Mouse (Mus musculus) CH12.LX (cell line): ENCODE data around the gene Tmx1. TPM values are rescaled to one million over a fixed set of nuclear protein-coding genes. Genes with fewer than 3 reads are reported as not detected.

Source experiments
- DNase-seq: peaks from one replicate; pipeline ENCODE4 v3.0.0-alpha.2; 2013; ENCODE audit errors: extremely low read depth
- H3K27ac ChIP-seq: 2 replicates; pipeline ENCODE4 v1.5.1; 2012; ENCODE audit warnings: low read depth, mild to moderate bottlenecking, control low read depth, moderate library complexity; ENCODE audit not compliant: insufficient read depth
- H3K27me3 ChIP-seq: replicated peaks from 2 replicates; pipeline ENCODE3; 2012; ENCODE audit warnings: inconsistent platforms
- H3K36me3 ChIP-seq, 2 experiments: replicated peaks in 1 of 2; 2 replicates each; pipeline versions ENCODE3 to v1.6.1; 2012; ENCODE audit warnings: inconsistent platforms in 1 of 2, low read length in 1 of 2, mild to moderate bottlenecking in 1 of 2, mixed read lengths in 1 of 2, moderate library complexity in 1 of 2; ENCODE audit not compliant: control insufficient read depth in 1 of 2, insufficient read depth in 1 of 2
- H3K4me1 ChIP-seq, 2 experiments: 2 replicates each; pipeline ENCODE4 v1.6.1; 2012; ENCODE audit warnings: inconsistent platforms in 1 of 2, moderate library complexity in 1 of 2; ENCODE audit not compliant: insufficient read depth in 2 of 2, control insufficient read depth in 1 of 2
- H3K4me2 ChIP-seq: 2 replicates; pipeline ENCODE4 v1.6.1; 2012; ENCODE audit warnings: low read depth, mild to moderate bottlenecking, control low read depth; ENCODE audit not compliant: poor library complexity, insufficient read depth, severe bottlenecking
- H3K4me3 ChIP-seq, 3 experiments: fragments of 150-350 bp in 1 of 3; sonication (generic) in 1 of 3; replicated peaks in 1 of 3; 2 replicates each; pipeline versions ENCODE3 to v1.5.1; 2011 to 2012; ENCODE audit warnings: low read depth in 2 of 3, low read length in 2 of 3, mild to moderate bottlenecking in 2 of 3, moderate library complexity in 2 of 3, control low read depth in 1 of 3, improper control_type of control experiment in 1 of 3, inconsistent platforms in 1 of 3, mixed read lengths in 1 of 3; ENCODE audit not compliant: poor library complexity in 1 of 3
- H3K79me2 ChIP-seq: replicated peaks from 2 replicates; pipeline ENCODE4 v1.6.1; 2012; ENCODE audit warnings: mild to moderate bottlenecking, moderate library complexity; ENCODE audit not compliant: control insufficient read depth, poor library complexity, insufficient read depth, severe bottlenecking; ENCODE audit errors: extremely low read depth
- H3K9ac ChIP-seq: 2 replicates; pipeline ENCODE4 v1.6.1; 2012; ENCODE audit warnings: low read depth, mild to moderate bottlenecking, control low read depth, moderate library complexity; ENCODE audit not compliant: insufficient read depth
- H3K9me3 ChIP-seq: replicated peaks from 2 replicates; pipeline ENCODE3; 2012; ENCODE audit warnings: low read length, inconsistent platforms, mixed read lengths
- CHD1 ChIP-seq: IDR thresholded peaks from 2 replicates; pipeline ENCODE4 v1.6.1; 2012; ENCODE audit warnings: low read depth, low read length, improper control_type of control experiment, inconsistent platforms
- CHD2 ChIP-seq: IDR thresholded peaks from 2 replicates; pipeline ENCODE4 v1.6.1; 2011; ENCODE audit warnings: low read length, improper control_type of control experiment
- CTCF ChIP-seq, 2 experiments: IDR thresholded peaks in 1 of 2; conservative IDR thresholded peaks in 1 of 2; 2 replicates each; pipeline ENCODE4 v1.5.1; 2011 to 2012; ENCODE audit warnings: low read depth in 2 of 2, low read length in 2 of 2, improper control_type of control experiment in 1 of 2, inconsistent platforms in 1 of 2, mild to moderate bottlenecking in 1 of 2, moderate library complexity in 1 of 2
- E2F4 ChIP-seq: IDR thresholded peaks from 2 replicates; pipeline ENCODE4 v1.6.1; 2011; ENCODE audit warnings: low read depth, low read length, improper control_type of control experiment; ENCODE audit not compliant: insufficient replicate concordance
- ETS1 ChIP-seq: conservative IDR thresholded peaks from 2 replicates; pipeline ENCODE4 v1.6.1; 2012; ENCODE audit warnings: low read depth, mild to moderate bottlenecking, inconsistent platforms, low read length, improper control_type of control experiment, moderate library complexity
- GABPA ChIP-seq: IDR thresholded peaks from 2 replicates; pipeline ENCODE4 v1.6.1; 2012; ENCODE audit warnings: low read depth, low read length, improper control_type of control experiment, inconsistent platforms; ENCODE audit not compliant: insufficient replicate concordance
- JUND ChIP-seq: conservative IDR thresholded peaks from 2 replicates; pipeline ENCODE4 v1.6.1; 2011; ENCODE audit warnings: low read depth, low read length, improper control_type of control experiment
- MAX ChIP-seq: IDR thresholded peaks from 2 replicates; pipeline ENCODE4 v1.6.1; 2011; ENCODE audit warnings: low read length, improper control_type of control experiment
- MAZ ChIP-seq: IDR thresholded peaks from 2 replicates; pipeline ENCODE4 v1.6.1; 2012; ENCODE audit warnings: low read depth, mild to moderate bottlenecking, inconsistent platforms, low read length, improper control_type of control experiment, moderate library complexity
- PAX5 ChIP-seq: IDR thresholded peaks from 2 replicates; pipeline ENCODE4 v1.6.1; 2012; ENCODE audit warnings: low read length, inconsistent platforms, mixed read lengths
- POLR2AphosphoS2 ChIP-seq: IDR thresholded peaks from 2 replicates; pipeline ENCODE4 v1.6.1; 2011; ENCODE audit warnings: low read depth, low read length, improper control_type of control experiment
- RCOR1 ChIP-seq: conservative IDR thresholded peaks from 2 replicates; pipeline ENCODE4 v1.6.1; 2012; ENCODE audit warnings: low read depth, mild to moderate bottlenecking, inconsistent platforms, low read length, improper control_type of control experiment
- SIN3A ChIP-seq: IDR thresholded peaks from 2 replicates; pipeline ENCODE4 v1.6.1; 2012; ENCODE audit warnings: low read length, improper control_type of control experiment, inconsistent platforms
- SMC3 ChIP-seq: IDR thresholded peaks from 2 replicates; pipeline ENCODE4 v1.6.1; 2011; ENCODE audit warnings: low read depth, low read length, improper control_type of control experiment
- TBP ChIP-seq: conservative IDR thresholded peaks from 2 replicates; pipeline ENCODE4 v1.6.1; 2011; ENCODE audit warnings: low read depth, low read length, improper control_type of control experiment
- TCF12 ChIP-seq: IDR thresholded peaks from 2 replicates; pipeline ENCODE4 v1.6.1; 2014; ENCODE audit warnings: low read depth, mild to moderate bottlenecking, inconsistent platforms, low read length, improper control_type of control experiment
- USF2 ChIP-seq: conservative IDR thresholded peaks from 2 replicates; pipeline ENCODE4 v1.6.1; 2011; ENCODE audit warnings: low read depth, low read length, improper control_type of control experiment
- ZMIZ1 ChIP-seq: IDR thresholded peaks from 2 replicates; pipeline ENCODE4 v1.6.1; 2012; ENCODE audit warnings: low read depth, mild to moderate bottlenecking, inconsistent platforms, low read length, improper control_type of control experiment
- dilution Hi-C: fragments of 300-500 bp; cut with MboI; formaldehyde crosslinking; loops from 2 replicates; pipeline ENCODE4 v1.14.3; 2020; ENCODE audit warnings: low sequenced_read_pairs; ENCODE audit not compliant: extremely low pct_unique_long_range_greater_than_20kb, extremely low pct_ligation_motif_present
- in situ Hi-C: fragments of 300-500 bp; cut with MboI; formaldehyde crosslinking; loops from 3 replicates; pipeline ENCODE4 v1.14.3; 2019; ENCODE audit warnings: low sequenced_read_pairs, low pct_ligation_motif_present, low pct_unique_long_range_greater_than_20kb, mixed read lengths
- polyA plus RNA-seq: library from polyadenylated mRNA; unstranded; fragments of >175 nt; gene quantifications from 2 replicates; pipeline ENCODE4 v1.2.1, GENCODE M21; 2012; ENCODE audit warnings: low read depth; ENCODE audit not compliant: insufficient read length
- total RNA-seq, 2 experiments: library from RNA; depleted of rRNA; stranded (reverse); fragments of 300-350 nt in 1 of 2; fragments of >200 nt in 1 of 2; gene quantifications; 2 replicates each; pipeline ENCODE4 v1.2.3; 2012 to 2014

The Tmx1 gene
- total and polyA plus RNA-seq, 3 experiments, result 60.3 to 132 (median 113) TPM

- TF ChIP-seq TBP (no peak), MAZ (no peak), CHD2 (no peak), MAX (no peak), SIN3A (no peak), E2F4 (no peak), CTCF (conservative IDR thresholded peaks at IDR 0.05 in 1 of 2, IDR thresholded peaks at IDR 0.05 in 1 of 2; ENCODE audit: low read depth in 2 of 2, low read length in 2 of 2) (no peak), ZMIZ1 (no peak), USF2 (no peak), SMC3 (no peak), JUND (no peak), PAX5 (no peak), TCF12 (no peak), RCOR1 (no peak), CHD1 (no peak)
- H3K4me1 ChIP-seq, result peaks cover 6 to 24% of the 10 kb centered on the region in 2 experiments; a peak in 3 of 4 replicates
- no peaks in the 10 kb centered on the region for H3K9me3 ChIP-seq
- in situ Hi-C loops, result no loop called here
- H3K36me3 ChIP-seq, result peaks cover 3 to 15% of the 10 kb centered on the region in 2 experiments
- H3K9ac ChIP-seq, result peak overlapping the region; percentile 84
- peaks cover 23% of the 10 kb centered on the region for H3K79me2 ChIP-seq
- H3K4me3 ChIP-seq, result peak overlapping the region; percentile 88 to 90 (median 88)
- H3K4me2 ChIP-seq, result peak overlapping the region; percentile 80
- dilution Hi-C loops, result no loop called here
- no peak overlapping the region for H3K27ac ChIP-seq
- no peaks in the 10 kb centered on the region for H3K27me3 ChIP-seq
- peak; percentile 17 for DNase-seq
These were observed 752 bp upstream of the Tmx1 start for GRCm38 (mm10) chr12:70452143-70452542.

GRCm38 (mm10) chr12:70455226-70455625 is 2.3 kb downstream of the Tmx1 start:
- Histone ChIP-seq H3K27me3 (no peaks in the 10 kb centered on the region), H3K27ac (no peak overlapping the region), H3K9me3 (no peaks in the 10 kb centered on the region), H3K9ac (no peak overlapping the region), H3K4me2 (no peak overlapping the region), H3K4me1 (peaks cover 6 to 24% of the 10 kb centered on the region in 2 experiments; a peak in 3 of 4 replicates), H3K36me3 (peaks cover 16 to 43% of the 10 kb centered on the region in 2 experiments), H3K4me3 (no peak overlapping the region), H3K79me2 (peaks cover 23% of the 10 kb centered on the region)
- DNase-seq, result no peak
- in situ Hi-C loops (no loop called here), dilution Hi-C loops (no loop called here)
- TF ChIP-seq ETS1 (no peak), POLR2AphosphoS2 (no peak), RCOR1 (no peak), GABPA (no peak), CHD1 (no peak)
